Mouse (Mus musculus) cerebellum, adult 2 months (tissue): ENCODE results near the gene Cox10.

ENCODE experiments used
- CTCF ChIP-seq: fragments of 200-500 bp; IDR thresholded peaks from 2 replicates; pipeline ENCODE4 v1.5.1; 2011; ENCODE audit warnings: low read depth, mild to moderate bottlenecking, control low read depth, low read length, moderate library complexity, borderline replicate concordance; ENCODE audit not compliant: insufficient read depth
- POLR2A ChIP-seq: fragments of 200-500 bp; IDR thresholded peaks from 2 replicates; pipeline ENCODE4 v1.6.1; 2011; ENCODE audit warnings: low read length, control low read depth, borderline replicate concordance; ENCODE audit not compliant: insufficient read depth

DNA sequence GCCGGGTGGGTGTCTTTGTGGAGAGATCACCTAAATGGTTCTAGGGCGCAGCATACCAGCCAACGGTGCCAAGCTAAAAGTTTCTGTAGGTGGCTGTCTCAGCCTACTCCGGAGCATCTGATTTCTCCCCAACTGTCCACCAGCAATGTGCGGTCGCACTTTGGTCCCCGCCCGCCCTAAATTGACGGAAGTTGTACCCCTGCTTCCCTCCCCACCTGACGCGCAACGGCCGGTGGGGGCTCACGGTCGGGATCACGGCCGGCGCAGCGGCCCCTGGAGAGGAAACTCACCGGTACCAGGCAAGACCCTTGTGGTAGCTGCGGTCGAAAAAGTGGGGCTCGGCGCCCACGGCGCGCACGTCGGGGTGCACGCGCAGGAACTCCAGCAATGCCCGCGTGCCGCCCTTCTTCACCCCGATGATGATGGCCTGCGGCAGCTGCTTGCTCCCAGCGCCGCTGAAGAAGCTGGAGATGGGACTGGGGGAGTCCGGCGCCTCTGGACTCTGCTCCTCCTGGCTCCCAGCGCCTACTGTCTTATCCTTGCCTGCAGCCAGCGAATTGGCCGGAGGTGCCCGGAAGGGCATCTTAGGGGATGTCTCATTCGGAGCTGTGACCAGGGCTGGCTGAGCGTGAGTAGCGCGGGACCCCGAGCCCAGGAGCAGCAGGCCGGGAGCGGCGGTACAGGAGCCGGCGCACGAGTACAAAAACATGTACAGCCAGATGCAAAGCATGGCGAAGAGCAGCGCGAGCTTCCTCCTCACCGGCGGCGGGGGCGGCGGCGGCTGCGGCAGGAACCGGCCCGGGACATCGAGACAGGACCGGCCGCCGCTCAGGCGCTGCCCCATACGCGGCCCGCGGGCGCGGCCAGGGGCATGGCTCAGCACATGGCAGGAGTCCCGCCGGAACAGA lies 158.0 kb downstream of the Cox10 start:
- TF ChIP-seq CTCF (no peak), POLR2A (no peak)
